Mouse (Mus musculus) stomach, embryonic 15.5 days (tissue): ENCODE measurements at regions not wholly inside any gene's neighbourhood (a gene's known extent, or its start where the extent isn't known, plus 50 kb on each side); places are given as distances from the start of the nearest gene placed in this dataset.
A peak's percentile ranks its signal among the peaks of the same experiment; 100 is the strongest.

Source experiments
- ATAC-seq: fragments of 200-750 bp; cut with Nextera tagmentation; 2 replicates; pipeline ENCODE4 v1.8.0; 2017; ENCODE audit warnings: low read depth, moderate number of reproducible peaks, moderate TSS enrichment; ENCODE audit not compliant: insufficient read depth, low FRiP score
- H3K27ac ChIP-seq: fragments of 300-500 bp; sonication (generic); 2 replicates; pipeline ENCODE4 v1.5.1; 2015; ENCODE audit warnings: mild to moderate bottlenecking, inconsistent platforms
- H3K27me3 ChIP-seq: fragments of 300-500 bp; sonication (generic); replicated peaks from 2 replicates; pipeline ENCODE4 v1.6.1; 2015; ENCODE audit warnings: inconsistent platforms
- H3K36me3 ChIP-seq: fragments of 300-500 bp; sonication (generic); 2 replicates; pipeline ENCODE4 v1.6.1; 2015; ENCODE audit warnings: inconsistent platforms
- H3K4me1 ChIP-seq: fragments of 300-500 bp; sonication (generic); 2 replicates; pipeline ENCODE4 v1.6.1; 2015; ENCODE audit warnings: inconsistent platforms
- H3K4me2 ChIP-seq: fragments of 300-500 bp; sonication (generic); 2 replicates; pipeline ENCODE4 v1.6.1; 2015; ENCODE audit warnings: mild to moderate bottlenecking, inconsistent platforms
- H3K4me3 ChIP-seq: fragments of 300-500 bp; sonication (generic); replicated peaks from 2 replicates; pipeline ENCODE4 v1.5.1; 2015; ENCODE audit warnings: inconsistent platforms
- H3K9ac ChIP-seq: fragments of 300-500 bp; sonication (generic); 2 replicates; pipeline ENCODE4 v1.6.1; 2015; ENCODE audit warnings: inconsistent platforms
- H3K9me3 ChIP-seq: fragments of 300-500 bp; sonication (generic); 2 replicates; pipeline ENCODE4 v1.6.1; 2016; ENCODE audit warnings: inconsistent platforms
- WGBS: fragments of 180-500 bp; shearing (Covaris S2); methylation state at CpG from one replicate; pipeline ENCODE4 v1.1.7; 2015; 5-methylcytosine and 5-hydroxymethylcytosine counted together

- WGBS, result 35% methylated on average over 5 of the region's 5 CpGs
- no peak for ATAC-seq
Measured at GRCm38 (mm10) chr5:47115882-47116281, 867.1 kb upstream of the Slit2 start.

GRCm38 (mm10) chr5:47095703-47096102 lies 887.2 kb upstream of the Slit2 start:
- ATAC-seq, result no peak

More at GRCm38 (mm10) chr5:47115882-47116281, 867.1 kb upstream of the Slit2 start:
- no peaks in the 10 kb centered on the region for H3K36me3 ChIP-seq
- H3K9me3 ChIP-seq, result no peaks in the 10 kb centered on the region
- no peak overlapping the region for H3K4me3 ChIP-seq
- H3K27ac ChIP-seq, result no peak overlapping the region
- H3K4me1 ChIP-seq, result no peaks in the 10 kb centered on the region
- H3K4me2 ChIP-seq, result no peak overlapping the region
- no peak overlapping the region for H3K9ac ChIP-seq
- no peaks in the 10 kb centered on the region for H3K27me3 ChIP-seq

GRCm38 (mm10) chr5:47052942-47053341 lies 930.0 kb upstream of the Slit2 start:
- H3K4me1 ChIP-seq, result no peaks in the 10 kb centered on the region
- H3K9ac ChIP-seq, result no peak overlapping the region
- H3K9me3 ChIP-seq, result no peaks in the 10 kb centered on the region
- H3K36me3 ChIP-seq, result no peaks in the 10 kb centered on the region
- no peaks in the 10 kb centered on the region for H3K27me3 ChIP-seq
- WGBS, result 57% methylated on average over 3 of the region's 3 CpGs
- H3K4me3 ChIP-seq, result no peak overlapping the region
- ATAC-seq, result no peak
- H3K4me2 ChIP-seq, result no peak overlapping the region
- H3K27ac ChIP-seq, result no peak overlapping the region

More at GRCm38 (mm10) chr5:47095703-47096102, 887.2 kb upstream of the Slit2 start:
- Histone ChIP-seq H3K9me3 (no peaks in the 10 kb centered on the region), H3K9ac (no peak overlapping the region), H3K36me3 (no peaks in the 10 kb centered on the region), H3K27ac (no peak overlapping the region), H3K4me1 (no peaks in the 10 kb centered on the region), H3K4me3 (no peak overlapping the region), H3K27me3 (no peaks in the 10 kb centered on the region), H3K4me2 (no peak overlapping the region)

GRCm38 (mm10) chr5:47036752-47037151 lies 946.2 kb upstream of the Slit2 start:
- Histone ChIP-seq H3K36me3 (no peaks in the 10 kb centered on the region), H3K4me3 (no peak overlapping the region), H3K4me1 (no peaks in the 10 kb centered on the region), H3K27me3 (no peaks in the 10 kb centered on the region), H3K9me3 (no peaks in the 10 kb centered on the region), H3K27ac (no peak overlapping the region), H3K9ac (no peak overlapping the region), H3K4me2 (no peak overlapping the region)
- ATAC-seq, result no peak
- 22% methylated on average over 1 of the region's 1 CpGs for WGBS

- Histone ChIP-seq H3K4me2 (no peak overlapping the region), H3K27me3 (no peaks in the 10 kb centered on the region), H3K9ac (no peak overlapping the region), H3K36me3 (no peaks in the 10 kb centered on the region), H3K4me3 (no peak overlapping the region), H3K9me3 (no peaks in the 10 kb centered on the region), H3K4me1 (no peaks in the 10 kb centered on the region), H3K27ac (no peak overlapping the region)
- WGBS, result 18% methylated on average over 7 of the region's 7 CpGs
- ATAC-seq, result no peak
Measured at GRCm38 (mm10) chr5:47034021-47034420, 948.9 kb upstream of the Slit2 start.

GRCm38 (mm10) chr5:47014351-47014750 lies 968.6 kb upstream of the Slit2 start:
- no peaks in the 10 kb centered on the region for H3K9me3 ChIP-seq
- H3K36me3 ChIP-seq, result no peaks in the 10 kb centered on the region
- no peaks in the 10 kb centered on the region for H3K27me3 ChIP-seq
- H3K4me2 ChIP-seq, result no peak overlapping the region
- no peak overlapping the region for H3K9ac ChIP-seq
- no peak overlapping the region for H3K27ac ChIP-seq
- H3K4me3 ChIP-seq, result no peak overlapping the region
- H3K4me1 ChIP-seq, result no peaks in the 10 kb centered on the region
- no peak for ATAC-seq

GRCm38 (mm10) chr5:46992557-46992956 lies 990.4 kb upstream of the Slit2 start:
- no peaks in the 10 kb centered on the region for H3K36me3 ChIP-seq
- no peaks in the 10 kb centered on the region for H3K4me1 ChIP-seq
- H3K9me3 ChIP-seq, result no peaks in the 10 kb centered on the region
- no peak overlapping the region for H3K4me2 ChIP-seq
- H3K9ac ChIP-seq, result no peak overlapping the region
- WGBS, result 43% methylated on average over 4 of the region's 4 CpGs
- H3K27ac ChIP-seq, result no peak overlapping the region
- H3K27me3 ChIP-seq, result no peaks in the 10 kb centered on the region
- ATAC-seq, result no peak
- no peak overlapping the region for H3K4me3 ChIP-seq

GRCm38 (mm10) chr5:46986519-46986918 lies 996.4 kb upstream of the Slit2 start:
- Histone ChIP-seq H3K4me3 (no peak overlapping the region), H3K4me1 (no peaks in the 10 kb centered on the region), H3K9me3 (no peaks in the 10 kb centered on the region), H3K27ac (no peak overlapping the region), H3K9ac (no peak overlapping the region), H3K36me3 (no peaks in the 10 kb centered on the region), H3K4me2 (no peak overlapping the region), H3K27me3 (no peaks in the 10 kb centered on the region)
- no peak for ATAC-seq
- WGBS, result 70% methylated on average over 2 of the region's 2 CpGs

- Histone ChIP-seq H3K36me3 (no peaks in the 10 kb centered on the region), H3K9me3 (no peaks in the 10 kb centered on the region), H3K4me3 (no peak overlapping the region), H3K27me3 (no peaks in the 10 kb centered on the region), H3K4me1 (no peaks in the 10 kb centered on the region), H3K27ac (no peak overlapping the region), H3K9ac (no peak overlapping the region), H3K4me2 (no peak overlapping the region)
- WGBS, result 82% methylated on average over 2 of the region's 2 CpGs
- no peak for ATAC-seq
Measured at GRCm38 (mm10) chr5:46980326-46980725, 1002.6 kb upstream of the Slit2 start.

GRCm38 (mm10) chr5:46968870-46969436 lies 1014.0 kb upstream of the Slit2 start:
- H3K27ac ChIP-seq, result no peak overlapping the region
- H3K36me3 ChIP-seq, result no peaks in the 10 kb centered on the region
- no peaks in the 10 kb centered on the region for H3K9me3 ChIP-seq
- 50% methylated on average over 5 of the region's 5 CpGs for WGBS
- no peak overlapping the region for H3K4me2 ChIP-seq
- H3K27me3 ChIP-seq, result no peaks in the 10 kb centered on the region
- no peaks in the 10 kb centered on the region for H3K4me1 ChIP-seq
- H3K9ac ChIP-seq, result no peak overlapping the region
- peak; percentile 56; the same call in 1 of the 2 replicates for ATAC-seq
- H3K4me3 ChIP-seq, result no peak overlapping the region

GRCm38 (mm10) chr5:46960749-46961148 lies 1022.2 kb upstream of the Slit2 start:
- no peaks in the 10 kb centered on the region for H3K9me3 ChIP-seq
- 55% methylated on average over 2 of the region's 2 CpGs for WGBS
- no peak for ATAC-seq
- H3K4me3 ChIP-seq, result no peak overlapping the region
- no peaks in the 10 kb centered on the region for H3K36me3 ChIP-seq
- H3K27ac ChIP-seq, result no peak overlapping the region
- H3K4me1 ChIP-seq, result no peaks in the 10 kb centered on the region
- no peaks in the 10 kb centered on the region for H3K27me3 ChIP-seq
- H3K9ac ChIP-seq, result no peak overlapping the region
- no peak overlapping the region for H3K4me2 ChIP-seq

- no peak for ATAC-seq
- Histone ChIP-seq H3K4me1 (no peaks in the 10 kb centered on the region), H3K4me3 (no peak overlapping the region), H3K27ac (no peak overlapping the region), H3K9me3 (no peaks in the 10 kb centered on the region), H3K27me3 (no peaks in the 10 kb centered on the region), H3K4me2 (no peak overlapping the region), H3K36me3 (no peaks in the 10 kb centered on the region), H3K9ac (no peak overlapping the region)
- WGBS, result 85% methylated on average over 7 of the region's 7 CpGs
Measured at GRCm38 (mm10) chr5:46926324-46926723, 1056.6 kb upstream of the Slit2 start.

GRCm38 (mm10) chr5:46901909-46902308 lies 1044.5 kb upstream of the Lcorl start:
- Histone ChIP-seq H3K4me2 (no peak overlapping the region), H3K36me3 (no peaks in the 10 kb centered on the region), H3K27ac (no peak overlapping the region), H3K4me3 (no peak overlapping the region), H3K9me3 (no peaks in the 10 kb centered on the region), H3K9ac (no peak overlapping the region), H3K27me3 (no peaks in the 10 kb centered on the region), H3K4me1 (no peaks in the 10 kb centered on the region)
- 79% methylated on average over 2 of the region's 2 CpGs for WGBS
- peak; percentile 56; the same call in 1 of the 2 replicates for ATAC-seq
